Mouse (Mus musculus) MEL (cell line): ENCODE data around the gene Nkx2-1. TPM values are rescaled to one million over a fixed set of nuclear protein-coding genes. Genes with fewer than 3 reads are reported as not detected.
"Not testable (repeated sequence)": the region's sequence is repeated elsewhere in the genome, so short reads cannot be mapped to it uniquely, and the experiment has no call there.

Experiments used
- DNase-seq: peaks from one replicate; pipeline ENCODE4 v3.0.0; 2011; ENCODE audit warnings: low read depth, low spot score
- H3K27ac ChIP-seq: 2 replicates; pipeline ENCODE4 v1.5.1; 2012; ENCODE audit warnings: low read depth, mild to moderate bottlenecking, control low read depth, low read length, moderate library complexity; ENCODE audit not compliant: control insufficient read depth
- H3K27me3 ChIP-seq, 2 experiments: fragments of 150-350 bp in 1 of 2; sonication (generic) in 1 of 2; 2 replicates each; pipeline ENCODE4 v1.6.1; 2012; ENCODE audit warnings: low read length in 2 of 2, mild to moderate bottlenecking in 2 of 2, improper control_type of control experiment in 1 of 2, moderate library complexity in 1 of 2; ENCODE audit not compliant: insufficient read depth in 2 of 2, control insufficient read depth in 1 of 2
- H3K36me3 ChIP-seq, 2 experiments: 2 replicates each; pipeline ENCODE4 v1.6.1; 2012 to 2014; ENCODE audit warnings: low read length in 2 of 2, improper control_type of control experiment in 1 of 2, inconsistent platforms in 1 of 2, mild to moderate bottlenecking in 1 of 2; ENCODE audit not compliant: insufficient read depth in 2 of 2, control insufficient read depth in 1 of 2
- H3K4me1 ChIP-seq, 2 experiments: fragments of 150-350 bp in 1 of 2; sonication (generic) in 1 of 2; 2 replicates each; pipeline ENCODE4 v1.6.1; 2012; ENCODE audit warnings: low read length in 2 of 2, improper control_type of control experiment in 1 of 2, mild to moderate bottlenecking in 1 of 2; ENCODE audit not compliant: insufficient read depth in 2 of 2, control insufficient read depth in 1 of 2
- H3K4me3 ChIP-seq, 2 experiments: fragments of 150-350 bp in 1 of 2; sonication (generic) in 1 of 2; 2 replicates each; pipeline ENCODE4 v1.5.1; 2012; ENCODE audit warnings: low read depth in 2 of 2, low read length in 2 of 2, mild to moderate bottlenecking in 2 of 2, moderate library complexity in 2 of 2, control low read depth in 1 of 2, improper control_type of control experiment in 1 of 2; ENCODE audit not compliant: control insufficient read depth in 1 of 2, insufficient read depth in 1 of 2
- H3K79me2 ChIP-seq: 2 replicates; pipeline ENCODE4 v1.6.1; 2012; ENCODE audit warnings: mild to moderate bottlenecking, low read length, moderate library complexity; ENCODE audit not compliant: control insufficient read depth, poor library complexity, insufficient read depth
- H3K9ac ChIP-seq: 2 replicates; pipeline ENCODE4 v1.6.1; 2012; ENCODE audit warnings: low read depth, mild to moderate bottlenecking, control low read depth, low read length, moderate library complexity; ENCODE audit not compliant: control insufficient read depth, poor library complexity, severe bottlenecking
- H3K9me3 ChIP-seq: fragments of 150-350 bp; sonication (generic); replicated peaks from 2 replicates; pipeline ENCODE4 v1.6.1; 2012; ENCODE audit warnings: mild to moderate bottlenecking, low read length, improper control_type of control experiment, moderate library complexity; ENCODE audit not compliant: insufficient read depth
- BHLHE40 ChIP-seq: IDR thresholded peaks from 2 replicates; pipeline ENCODE4 v1.6.1; 2012; ENCODE audit warnings: low read depth, mild to moderate bottlenecking, inconsistent platforms, low read length, improper control_type of control experiment, borderline replicate concordance
- ELF1 ChIP-seq: IDR thresholded peaks from 2 replicates; pipeline ENCODE4 v1.6.1; 2014; ENCODE audit warnings: low read depth, mild to moderate bottlenecking, inconsistent platforms, low read length, improper control_type of control experiment, moderate library complexity
- KAT2A ChIP-seq: conservative IDR thresholded peaks from 2 replicates; pipeline ENCODE4 v1.6.1; 2012; ENCODE audit warnings: low read depth, low read length, improper control_type of control experiment, inconsistent platforms
- MAFK ChIP-seq: IDR thresholded peaks from 2 replicates; pipeline ENCODE4 v1.6.1; 2011; ENCODE audit warnings: low read depth, mild to moderate bottlenecking, low read length, improper control_type of control experiment, borderline replicate concordance
- MAZ ChIP-seq: IDR thresholded peaks from 2 replicates; pipeline ENCODE4 v1.6.1; 2012; ENCODE audit warnings: low read depth, mild to moderate bottlenecking, inconsistent platforms, low read length, improper control_type of control experiment
- MEF2A ChIP-seq: IDR thresholded peaks from 2 replicates; pipeline ENCODE4 v1.6.1; 2014; ENCODE audit warnings: low read depth, mild to moderate bottlenecking, inconsistent platforms, low read length, improper control_type of control experiment; ENCODE audit not compliant: poor library complexity, insufficient replicate concordance, severe bottlenecking; ENCODE audit errors: extremely low read depth
- MYB ChIP-seq: IDR thresholded peaks from 2 replicates; pipeline ENCODE4 v1.6.1; 2011; ENCODE audit warnings: mild to moderate bottlenecking, low read depth, low read length, improper control_type of control experiment
- NRF1 ChIP-seq: IDR thresholded peaks from 2 replicates; pipeline ENCODE4 v1.6.1; 2014; ENCODE audit warnings: low read depth, mild to moderate bottlenecking, inconsistent platforms, low read length, improper control_type of control experiment, moderate library complexity; ENCODE audit not compliant: poor library complexity, insufficient read depth, severe bottlenecking
- POLR2A ChIP-seq, 2 experiments: IDR thresholded peaks; 2 replicates each; pipeline ENCODE4 v1.6.1; 2011 to 2012; ENCODE audit warnings: low read length in 2 of 2, mild to moderate bottlenecking in 2 of 2, control low read depth in 1 of 2, improper control_type of control experiment in 1 of 2, low read depth in 1 of 2, moderate library complexity in 1 of 2; ENCODE audit not compliant: control insufficient read depth in 1 of 2, insufficient read depth in 1 of 2, poor library complexity in 1 of 2
- POLR2AphosphoS2 ChIP-seq: IDR thresholded peaks from 2 replicates; pipeline ENCODE4 v1.6.1; 2011; ENCODE audit warnings: low read length, improper control_type of control experiment
- SIN3A ChIP-seq: IDR thresholded peaks from 2 replicates; pipeline ENCODE4 v1.6.1; 2012; ENCODE audit warnings: low read length, improper control_type of control experiment, inconsistent platforms
- SMC3 ChIP-seq: IDR thresholded peaks from 2 replicates; pipeline ENCODE4 v1.6.1; 2011; ENCODE audit warnings: low read depth, low read length, improper control_type of control experiment
- USF1 ChIP-seq: IDR thresholded peaks from 2 replicates; pipeline ENCODE4 v1.6.1; 2014; ENCODE audit warnings: low read depth, mild to moderate bottlenecking, inconsistent platforms, low read length, improper control_type of control experiment, moderate library complexity
- ZC3H11A ChIP-seq: IDR thresholded peaks from 2 replicates; pipeline ENCODE4 v1.6.1; 2012; ENCODE audit warnings: low read depth, mild to moderate bottlenecking, inconsistent platforms, low read length, improper control_type of control experiment
- ZKSCAN1 ChIP-seq: IDR thresholded peaks from 2 replicates; pipeline ENCODE4 v1.6.1; 2012; ENCODE audit warnings: low read depth, mild to moderate bottlenecking, inconsistent platforms, low read length, improper control_type of control experiment, moderate library complexity
- polyA plus RNA-seq, 2 experiments: library from polyadenylated mRNA; stranded (reverse) in 1 of 2; unstranded in 1 of 2; fragments of >175 nt in 1 of 2; fragments of >200 nt in 1 of 2; gene quantifications; 2 replicates each; pipeline versions ENCODE4 v1.2.1 to v1.2.4; 2012; ENCODE audit warnings: low replicate concordance in 2 of 2, low read depth in 1 of 2; ENCODE audit not compliant: insufficient read length in 2 of 2, insufficient read depth in 1 of 2, missing spikeins in 1 of 2
- total RNA-seq: library from RNA; depleted of rRNA; stranded (reverse); fragments of 300-350 nt; gene quantifications from 2 replicates; pipeline ENCODE4 v1.2.3, GENCODE M21; 2012

The Nkx2-1 gene
- total and polyA plus RNA-seq, 3 experiments, result not detected

GRCm38 (mm10) chr12:56528034-56528570 lies 8.6 kb downstream of the Nkx2-1 start:
- DNase-seq, result no peak
- peaks cover 0 to 4% of the 10 kb centered on the region in 2 experiments; a peak in 2 of 4 replicates for H3K27me3 ChIP-seq

DNA sequence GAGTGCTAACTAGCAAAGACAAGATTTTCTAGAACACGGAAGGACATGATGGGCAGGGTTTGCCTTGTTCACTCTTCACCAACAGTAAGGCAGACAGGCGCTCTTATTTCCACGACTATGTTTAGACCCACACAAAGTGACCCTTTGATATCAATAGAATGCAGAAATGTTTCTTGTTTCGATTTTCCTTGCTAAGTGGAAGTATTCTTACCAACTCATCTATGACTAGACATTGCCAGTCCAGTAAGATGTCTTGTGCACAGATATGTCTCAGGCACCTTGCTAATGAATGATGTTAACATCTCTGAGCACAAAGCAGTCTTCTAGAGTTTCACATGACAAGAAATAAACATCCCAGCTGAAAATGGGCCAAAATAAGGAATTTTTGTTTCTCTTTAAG lies 9.6 kb downstream of the Nkx2-1 start:
- no peak for TF ChIP-seq MAZ
- no peak for TF ChIP-seq BHLHE40
- no peak for TF ChIP-seq ELF1
- TF ChIP-seq USF1, result no peak
- TF ChIP-seq MYB, result no peak
- no peak for TF ChIP-seq MEF2A
- no peak for TF ChIP-seq ZKSCAN1
- no peak for TF ChIP-seq KAT2A
- no peak for TF ChIP-seq MAFK
- no peak for TF ChIP-seq NRF1
- TF ChIP-seq SIN3A, result no peak
- TF ChIP-seq POLR2A (IDR thresholded peaks at IDR 0.05; ENCODE audit: control insufficient read depth in 1 of 2, insufficient read depth in 1 of 2, low read depth in 1 of 2, low read length in 2 of 2, poor library complexity in 1 of 2), result no peak
- no peak for TF ChIP-seq POLR2AphosphoS2
- Histone ChIP-seq H3K27me3 (peaks cover 0 to 5% of the 10 kb centered on the region in 2 experiments; a peak in 3 of 4 replicates), H3K9me3 (no peaks in the 10 kb centered on the region), H3K4me3 (no peak overlapping the region), H3K9ac (no peak overlapping the region), H3K4me1 (no peaks in the 10 kb centered on the region), H3K36me3 (no peaks in the 10 kb centered on the region), H3K27ac (no peak overlapping the region), H3K79me2 (no peaks in the 10 kb centered on the region)
- DNase-seq, result no peak

More at GRCm38 (mm10) chr12:56528034-56528570, 8.6 kb downstream of the Nkx2-1 start:
- H3K4me3 ChIP-seq, result no peak overlapping the region
- H3K9ac ChIP-seq, result no peak overlapping the region
- H3K36me3 ChIP-seq, result no peaks in the 10 kb centered on the region
- no peaks in the 10 kb centered on the region for H3K79me2 ChIP-seq
- no peak for TF ChIP-seq ZC3H11A
- TF ChIP-seq SMC3, result no peak
- no peak overlapping the region for H3K27ac ChIP-seq
- H3K4me1 ChIP-seq, result no peaks in the 10 kb centered on the region
- H3K9me3 ChIP-seq, result no peaks in the 10 kb centered on the region

- H3K9me3 ChIP-seq, H3K4me1 ChIP-seq, H3K27me3 ChIP-seq, H3K4me3 ChIP-seq, DNase-seq, H3K36me3 ChIP-seq, H3K79me2 ChIP-seq, H3K27ac ChIP-seq, H3K9ac ChIP-seq: not testable (repeated sequence)
These were observed 11.4 kb downstream of the Nkx2-1 start for GRCm38 (mm10) chr12:56525219-56525797.
